Mouse (Mus musculus) intestine, embryonic 14.5 days (tissue): ENCODE data around the gene Slc8a1. TPM values are rescaled to one million over a fixed set of nuclear protein-coding genes. Genes with fewer than 3 reads are reported as not detected.

Experiments
- ATAC-seq: fragments of 200-750 bp; cut with Nextera tagmentation; replicated peaks from 2 replicates; pipeline ENCODE4 v1.8.0; 2017; ENCODE audit warnings: low read depth, moderate number of reproducible peaks, moderate TSS enrichment, moderate library complexity; ENCODE audit not compliant: low FRiP score, low TSS enrichment
- DNase-seq: peaks from one replicate; pipeline ENCODE4 v3.0.0-alpha.2; 2018; ENCODE audit warnings: low spot score
- H3K27ac ChIP-seq: fragments of 300-500 bp; sonication (generic); 2 replicates; pipeline ENCODE4 v1.5.1; 2014; ENCODE audit warnings: low read depth, mild to moderate bottlenecking, control low read depth
- H3K27me3 ChIP-seq: fragments of 300-500 bp; sonication (generic); replicated peaks from 2 replicates; pipeline ENCODE4 v1.6.1; 2014; ENCODE audit warnings: low read length, control low read depth; ENCODE audit not compliant: control insufficient read depth, insufficient read depth
- H3K36me3 ChIP-seq: fragments of 300-500 bp; sonication (generic); 2 replicates; pipeline ENCODE4 v1.6.1; 2014; ENCODE audit warnings: low read length, control low read depth; ENCODE audit not compliant: control insufficient read depth, insufficient read depth
- H3K4me1 ChIP-seq: fragments of 300-500 bp; sonication (generic); replicated peaks from 2 replicates; pipeline ENCODE4 v1.6.1; 2014; ENCODE audit warnings: low read length, control low read depth, mixed read lengths; ENCODE audit not compliant: control insufficient read depth, insufficient read depth
- H3K4me2 ChIP-seq: fragments of 300-500 bp; sonication (generic); 2 replicates; pipeline ENCODE4 v1.6.1; 2014; ENCODE audit warnings: low read length
- H3K4me3 ChIP-seq: fragments of 300-500 bp; sonication (generic); 2 replicates; pipeline ENCODE4 v1.5.1; 2014; ENCODE audit warnings: low read depth, low read length, control low read depth, mixed read lengths
- H3K9ac ChIP-seq: fragments of 300-500 bp; sonication (generic); 2 replicates; pipeline ENCODE4 v1.6.1; 2014; ENCODE audit warnings: mild to moderate bottlenecking, low read length
- H3K9me3 ChIP-seq: fragments of 300-500 bp; sonication (generic); 2 replicates; pipeline ENCODE4 v1.6.1; 2016; ENCODE audit warnings: low read length, control low read depth; ENCODE audit not compliant: control insufficient read depth
- WGBS: fragments of 180-500 bp; shearing (Covaris S2); extraction: QIAGEN DNeasy Blood & Tissue Kit; methylation state at CpG from one replicate; pipeline ENCODE4 v1.1.7; 2014; 5-methylcytosine and 5-hydroxymethylcytosine counted together
- polyA plus RNA-seq: library from polyadenylated mRNA; unstranded; fragments of >200 nt; fragmentation: Nextera tagmentation; extraction: Ambion mirVana; gene quantifications from 2 replicates; pipeline ENCODE4 v1.2.1, GENCODE M21; 2014

Slc8a1 gene
- polyA plus RNA-seq, 1 experiment from 2014 or later: 9.2 TPM

DNA sequence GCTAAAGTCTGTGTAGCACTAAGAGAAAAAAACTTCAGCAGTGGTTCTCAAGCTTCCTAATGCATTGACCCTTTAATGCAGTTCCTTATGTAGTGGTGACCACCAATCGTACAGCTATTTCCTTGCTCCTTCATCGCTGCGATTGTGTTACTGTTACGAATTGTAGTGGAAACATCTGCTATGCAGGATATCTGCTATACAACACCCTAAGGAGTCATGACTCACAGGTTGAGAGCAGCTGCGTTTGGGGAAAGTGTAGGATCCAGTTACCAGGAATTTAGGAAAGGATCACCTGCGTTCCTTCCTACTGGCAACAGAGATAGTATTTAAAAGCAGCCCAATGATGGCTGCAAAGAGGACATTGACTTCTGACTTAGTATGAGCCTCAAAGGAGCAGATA is 213.4 kb downstream of the Slc8a1 start:
- Histone ChIP-seq H3K4me3 (no peak overlapping the region), H3K4me1 (no peaks in the 10 kb centered on the region; the same call in 1 of the 2 replicates), H3K36me3 (no peaks in the 10 kb centered on the region), H3K9ac (no peak overlapping the region), H3K9me3 (no peaks in the 10 kb centered on the region), H3K4me2 (no peak overlapping the region), H3K27ac (no peak overlapping the region), H3K27me3 (no peaks in the 10 kb centered on the region)
- WGBS: 74% methylated on average over 6 of the region's 6 CpGs
- ATAC-seq: no peak
- no peak for DNase-seq

DNA sequence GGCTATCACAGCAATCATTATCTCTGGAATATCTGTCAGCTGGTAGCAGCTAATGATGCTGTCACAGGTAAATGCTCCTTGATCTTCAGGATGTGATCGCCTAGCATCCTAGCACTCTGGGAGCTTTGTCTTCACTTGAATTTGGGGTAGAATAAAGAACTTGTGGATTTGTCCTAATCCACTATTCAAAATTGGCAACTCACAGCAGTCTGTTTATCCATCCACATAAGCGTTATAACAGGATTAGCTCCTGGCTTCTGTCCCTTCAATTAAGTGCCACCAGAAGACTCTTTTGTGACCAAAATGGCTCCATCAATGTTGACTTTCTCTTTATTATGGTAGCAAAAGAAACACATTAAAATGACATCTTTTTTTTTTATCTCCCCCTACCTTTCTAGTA is 214.2 kb downstream of the Slc8a1 start:
- no peak overlapping the region for H3K4me2 ChIP-seq
- 84% methylated on average over 2 of the region's 2 CpGs for WGBS
- no peak for ATAC-seq

DNA sequence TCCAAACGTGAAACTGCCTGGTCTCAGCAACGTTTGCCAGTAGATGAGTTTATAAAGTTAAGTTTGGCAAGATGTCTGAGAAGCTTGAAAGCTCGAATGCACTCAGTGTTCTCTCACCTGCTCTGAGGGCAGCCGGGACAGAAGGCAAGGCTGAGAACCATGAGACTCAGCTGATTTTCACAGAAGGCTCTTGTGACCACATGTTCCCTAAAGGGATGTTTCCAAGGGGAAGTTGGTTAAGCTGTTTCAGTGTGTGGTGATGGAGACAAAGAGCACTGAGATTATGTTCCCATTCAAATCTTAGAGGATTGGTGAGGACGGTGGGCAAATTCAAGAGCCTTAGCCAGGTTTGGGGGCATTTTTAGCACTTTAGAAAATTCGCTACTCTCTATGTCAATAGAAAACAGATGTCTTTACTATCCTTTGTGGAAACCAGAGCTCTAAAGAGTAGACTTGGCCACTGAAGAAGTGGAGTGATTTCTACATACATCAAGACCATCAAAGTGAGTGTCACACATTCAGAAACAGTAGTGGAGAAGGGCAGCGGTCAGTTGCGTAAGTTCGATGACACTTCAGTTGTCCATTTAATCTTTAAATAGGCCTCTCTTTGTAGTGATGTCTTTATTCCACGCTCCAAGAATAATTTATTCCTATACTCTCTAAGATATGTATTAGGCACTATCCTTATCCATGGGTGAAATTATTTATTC is 219.7 kb downstream of the Slc8a1 start:
- Histone ChIP-seq H3K9ac (no peak overlapping the region), H3K36me3 (no peaks in the 10 kb centered on the region), H3K4me2 (no peak overlapping the region), H3K4me3 (no peak overlapping the region), H3K4me1 (peaks cover 2% of the 10 kb centered on the region; the same call in 1 of the 2 replicates), H3K27ac (no peak overlapping the region), H3K9me3 (no peaks in the 10 kb centered on the region), H3K27me3 (no peaks in the 10 kb centered on the region)
- DNase-seq (no peak), ATAC-seq (no peak)
- 86% methylated on average over 10 of the region's 10 CpGs for WGBS

More for the DNA sequence above, 214.2 kb downstream of the Slc8a1 start:
- Histone ChIP-seq H3K27ac (no peak overlapping the region), H3K9ac (no peak overlapping the region), H3K4me1 (no peaks in the 10 kb centered on the region), H3K36me3 (no peaks in the 10 kb centered on the region), H3K27me3 (no peaks in the 10 kb centered on the region), H3K4me3 (no peak overlapping the region), H3K9me3 (no peaks in the 10 kb centered on the region)
- DNase-seq: no peak

GRCm38 (mm10) chr17:81516155-81516554 is 222.0 kb downstream of the Slc8a1 start:
- H3K36me3 ChIP-seq: no peaks in the 10 kb centered on the region
- H3K9ac ChIP-seq: no peak overlapping the region
- DNase-seq (no peak), ATAC-seq (no peak)
- H3K4me1 ChIP-seq: peaks cover 2% of the 10 kb centered on the region; the same call in 1 of the 2 replicates
- no peak overlapping the region for H3K4me2 ChIP-seq
- H3K9me3 ChIP-seq: no peaks in the 10 kb centered on the region
- WGBS: 72% methylated on average over 4 of the region's 4 CpGs
- no peak overlapping the region for H3K4me3 ChIP-seq
- H3K27me3 ChIP-seq: no peaks in the 10 kb centered on the region
- H3K27ac ChIP-seq: no peak overlapping the region

- no peaks in the 10 kb centered on the region for H3K36me3 ChIP-seq
- 78% methylated on average over 4 of the region's 4 CpGs for whole genome bisulfite sequencing
- ATAC-seq (no peak), DNase-seq (no peak)
- peaks cover 2% of the 10 kb centered on the region; the same call in 1 of the 2 replicates for H3K4me1 ChIP-seq
- H3K27ac ChIP-seq: no peak overlapping the region
- H3K27me3 ChIP-seq: no peaks in the 10 kb centered on the region
- no peak overlapping the region for H3K4me2 ChIP-seq
- H3K9me3 ChIP-seq: no peaks in the 10 kb centered on the region
- no peak overlapping the region for H3K9ac ChIP-seq
- no peak overlapping the region for H3K4me3 ChIP-seq
Observed at GRCm38 (mm10) chr17:81514022-81514421, 224.2 kb downstream of the Slc8a1 start.

DNA sequence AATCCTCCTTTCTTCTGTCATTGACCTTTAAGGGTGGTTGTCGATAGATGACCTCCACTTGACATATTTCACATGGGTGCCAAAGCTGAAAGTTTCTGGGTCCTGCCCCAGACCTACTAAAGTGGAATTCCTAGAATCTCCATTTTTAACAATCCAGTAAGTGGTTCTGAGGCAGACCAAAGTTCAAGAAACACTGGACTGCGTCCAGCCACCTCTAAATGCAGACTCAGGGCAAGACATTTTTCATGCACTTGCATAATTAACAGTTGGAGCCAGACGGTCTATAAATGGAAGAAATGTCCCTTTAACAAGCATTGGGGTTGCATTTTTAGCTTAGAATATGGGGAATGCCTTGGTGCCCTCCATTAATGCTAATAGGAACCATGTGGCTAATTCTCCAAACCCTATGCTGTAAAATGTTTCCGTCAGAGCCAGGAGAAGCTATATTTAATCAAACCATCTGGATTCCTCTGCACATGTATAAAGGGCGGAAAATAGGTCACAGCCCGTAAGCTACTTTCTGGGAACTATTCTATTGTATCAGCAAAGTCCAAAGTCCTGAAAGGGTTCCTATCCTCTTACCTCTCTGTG is 224.7 kb downstream of the Slc8a1 start:
- H3K4me1 ChIP-seq: peaks cover 2% of the 10 kb centered on the region; the same call in 1 of the 2 replicates
- WGBS: 58% methylated on average over 6 of the region's 6 CpGs
- no peaks in the 10 kb centered on the region for H3K27me3 ChIP-seq
- H3K9ac ChIP-seq: no peak overlapping the region
- no peak overlapping the region for H3K27ac ChIP-seq
- H3K4me2 ChIP-seq: no peak overlapping the region
- no peak for DNase-seq
- no peaks in the 10 kb centered on the region for H3K36me3 ChIP-seq
- no peak overlapping the region for H3K4me3 ChIP-seq
- ATAC-seq: no peak
- no peaks in the 10 kb centered on the region for H3K9me3 ChIP-seq

- WGBS: 72% methylated on average over 5 of the region's 5 CpGs
- Histone ChIP-seq H3K4me3 (no peak overlapping the region), H3K9me3 (no peaks in the 10 kb centered on the region), H3K27ac (no peak overlapping the region), H3K4me2 (no peak overlapping the region), H3K4me1 (no peaks in the 10 kb centered on the region), H3K9ac (no peak overlapping the region), H3K27me3 (no peaks in the 10 kb centered on the region), H3K36me3 (no peaks in the 10 kb centered on the region)
- no peak for DNase-seq
- no peak for ATAC-seq
Observed at GRCm38 (mm10) chr17:81505162-81505685, 233.0 kb downstream of the Slc8a1 start.

- WGBS: 86% methylated on average over 2 of the region's 2 CpGs
- Histone ChIP-seq H3K27me3 (no peaks in the 10 kb centered on the region), H3K4me2 (no peak overlapping the region), H3K27ac (no peak overlapping the region), H3K4me1 (no peaks in the 10 kb centered on the region), H3K36me3 (no peaks in the 10 kb centered on the region), H3K9me3 (no peaks in the 10 kb centered on the region), H3K9ac (no peak overlapping the region), H3K4me3 (no peak overlapping the region)
- no peak for DNase-seq
- no peak for ATAC-seq
Observed at GRCm38 (mm10) chr17:81504040-81504439, 234.1 kb downstream of the Slc8a1 start.
